Mouse (Mus musculus) kidney, adult 2 months (tissue): ENCODE data around the gene Osm.

Source experiments
- CTCF ChIP-seq: fragments of 200-500 bp; conservative IDR thresholded peaks from 2 replicates; pipeline ENCODE4 v1.5.1; 2011; ENCODE audit warnings: low read depth, mild to moderate bottlenecking, control low read depth, low read length, moderate library complexity, mixed read lengths; ENCODE audit not compliant: insufficient read depth, insufficient read length
- POLR2A ChIP-seq: fragments of 200-500 bp; IDR thresholded peaks from one replicate; pipeline ENCODE4 v1.6.1; 2011; ENCODE audit warnings: low read depth, low read length, control low read depth

- no peak for TF ChIP-seq POLR2A
- TF ChIP-seq CTCF: no peak
Measured at GRCm38 (mm10) chr11:4195597-4196031, 40.6 kb upstream of the Osm start.
